Mouse (Mus musculus): ENCODE measurements around the gene Pcif1. TPM values are rescaled to one million over a fixed set of nuclear protein-coding genes. Genes with fewer than 3 reads are reported as not detected.

Pcif1 gene
- polyA plus RNA-seq, 1 experiment from 2014 or later = 53.4 TPM

DNA sequence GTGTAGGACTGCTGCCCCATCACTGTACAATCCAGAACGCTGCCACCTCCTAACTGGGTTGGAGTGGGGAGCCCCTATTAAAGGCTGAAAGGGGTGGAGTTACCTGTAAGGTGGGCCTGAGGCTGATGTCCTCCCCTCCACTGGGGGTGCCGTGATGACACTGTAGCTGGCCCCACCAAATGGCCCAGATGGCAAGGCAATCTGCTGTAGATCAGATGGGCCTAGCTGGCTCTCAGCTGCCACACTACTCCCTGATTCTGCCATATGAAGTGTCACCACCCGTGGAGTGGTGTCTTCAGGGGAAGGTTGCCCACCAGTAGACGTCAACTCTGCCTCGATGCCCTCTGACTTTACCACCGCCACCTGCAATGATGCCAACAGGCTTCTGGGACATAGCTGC is 16.8 kb downstream of the Pcif1 start:
- H3K4me1 ChIP-seq (replicated peaks) = no peaks in the 10 kb centered on the region
- H3K27me3 ChIP-seq = no peaks in the 10 kb centered on the region
- no peak overlapping the region for H3K4me3 ChIP-seq
- H3K9me3 ChIP-seq (replicated peaks) = no peaks in the 10 kb centered on the region
- H3K4me2 ChIP-seq = no peak overlapping the region
- ATAC-seq (replicated peaks; ENCODE audit: insufficient number of reproducible peaks, insufficient read depth, low FRiP score, low read depth) = no peak
- H3K36me3 ChIP-seq = peaks cover 97% of the 10 kb centered on the region
- H3K9ac ChIP-seq = no peak overlapping the region
- WGBS = 92% methylated on average over 6 of the region's 6 CpGs
- no peak overlapping the region for H3K27ac ChIP-seq

DNA sequence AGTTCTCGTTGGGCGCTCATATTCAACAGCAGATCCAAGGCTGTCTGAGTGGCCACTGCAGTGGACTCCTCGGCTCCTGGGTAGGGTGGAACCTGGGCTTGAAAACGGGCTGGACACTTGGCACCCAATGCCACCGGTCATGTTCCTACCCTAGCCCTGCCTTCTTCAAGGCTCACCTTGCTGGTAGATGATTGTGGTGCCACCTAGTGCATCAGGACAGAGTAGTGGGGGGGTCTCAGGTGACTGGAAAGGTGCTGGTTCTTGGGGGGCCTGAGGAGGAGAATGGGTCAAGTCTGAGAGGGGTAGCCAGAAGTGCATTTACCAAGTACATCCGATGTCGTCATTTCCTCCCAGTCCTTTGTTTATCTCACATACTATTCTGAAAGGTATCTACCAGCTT is 18.9 kb downstream of the Pcif1 start:
- Histone ChIP-seq H3K27ac (no peak overlapping the region), H3K27me3 (no peaks in the 10 kb centered on the region), H3K9ac (no peak overlapping the region), H3K36me3 (peaks cover 97% of the 10 kb centered on the region), H3K4me3 (no peak overlapping the region), H3K9me3 (replicated peaks) (no peaks in the 10 kb centered on the region), H3K4me2 (no peak overlapping the region), H3K4me1 (replicated peaks) (no peaks in the 10 kb centered on the region)
- 92% methylated on average over 7 of the region's 7 CpGs for WGBS
- ATAC-seq (replicated peaks; ENCODE audit: insufficient number of reproducible peaks, insufficient read depth, low FRiP score, low read depth) = no peak

DNA sequence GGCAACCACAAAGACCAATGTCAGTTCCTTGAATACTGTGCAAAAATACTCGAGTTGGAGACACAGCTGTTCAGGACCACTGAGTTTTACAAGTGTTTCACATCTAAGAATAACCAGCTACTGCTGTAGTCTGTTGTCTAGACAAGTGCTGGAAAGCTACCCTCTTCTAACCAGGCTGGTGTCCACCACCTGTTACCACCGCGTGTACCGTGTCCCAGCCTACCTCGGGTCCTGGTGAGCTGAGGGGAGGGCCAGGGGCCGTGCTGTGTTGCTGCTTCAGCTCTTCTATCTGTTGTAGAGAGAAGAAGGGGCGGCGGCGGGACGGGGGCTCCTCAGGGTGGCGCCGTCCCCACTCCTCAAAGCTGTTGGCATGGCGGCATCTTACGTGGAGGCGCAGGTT is 19.9 kb downstream of the Pcif1 start:
- Histone ChIP-seq H3K9ac (no peak overlapping the region), H3K4me1 (replicated peaks) (no peaks in the 10 kb centered on the region), H3K27ac (no peak overlapping the region), H3K27me3 (no peaks in the 10 kb centered on the region), H3K36me3 (peaks cover 93% of the 10 kb centered on the region), H3K4me3 (no peak overlapping the region), H3K4me2 (no peak overlapping the region), H3K9me3 (replicated peaks) (no peaks in the 10 kb centered on the region)
- 88% methylated on average over 15 of the region's 15 CpGs for whole genome bisulfite sequencing
- ATAC-seq (replicated peaks; ENCODE audit: insufficient number of reproducible peaks, insufficient read depth, low FRiP score, low read depth) = no peak

DNA sequence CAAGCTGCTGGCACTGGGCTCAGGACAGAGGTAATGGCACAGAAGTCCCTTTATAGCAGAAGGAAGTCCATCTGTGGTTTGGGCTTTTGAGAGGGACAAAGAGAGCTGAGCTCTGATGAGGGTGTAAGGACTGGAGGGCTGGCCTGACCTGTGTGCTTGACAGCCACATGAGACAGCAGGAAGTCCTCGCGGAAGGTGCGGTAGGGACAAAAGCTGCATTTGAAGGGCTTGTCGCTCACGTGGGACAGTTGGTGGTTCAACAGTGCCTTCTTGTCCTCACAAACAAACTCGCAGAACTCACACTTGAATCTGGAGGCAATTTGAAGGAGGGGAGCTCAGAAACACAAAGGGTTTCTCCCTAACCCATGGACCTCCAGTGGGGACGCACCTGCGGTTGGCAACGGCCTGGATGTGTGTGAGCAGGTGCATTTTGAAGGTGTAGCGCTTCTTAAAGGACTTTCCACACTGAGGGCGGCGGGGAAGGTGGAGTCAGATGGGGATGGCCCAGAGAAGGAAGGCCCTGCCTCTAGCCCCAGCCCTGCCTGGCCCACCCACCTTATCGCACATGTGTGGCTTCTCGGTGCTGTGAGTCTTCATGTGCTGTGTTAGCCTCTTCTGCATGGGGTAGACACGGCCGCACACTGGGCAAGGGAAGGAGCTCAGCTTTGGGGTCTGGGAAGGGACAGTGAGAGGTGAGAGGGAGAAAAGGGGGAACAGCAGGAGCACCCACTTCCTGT is 20.8 kb downstream of the Pcif1 start:
- Histone ChIP-seq H3K4me3 (no peak overlapping the region), H3K9me3 (replicated peaks) (no peaks in the 10 kb centered on the region), H3K9ac (no peak overlapping the region), H3K4me1 (replicated peaks) (no peaks in the 10 kb centered on the region), H3K36me3 (peaks cover 93% of the 10 kb centered on the region), H3K27ac (peak overlapping the region; percentile 27; the same call in 1 of the 2 replicates), H3K27me3 (no peaks in the 10 kb centered on the region), H3K4me2 (no peak overlapping the region)
- no peak for ATAC-seq (replicated peaks; ENCODE audit: insufficient number of reproducible peaks, insufficient read depth, low FRiP score, low read depth)
- WGBS = 87% methylated on average over 16 of the region's 16 CpGs

- H3K9me3 ChIP-seq (replicated peaks) = peaks cover 5% of the 10 kb centered on the region; the same call in 1 of the 2 replicates
- H3K4me2 ChIP-seq = no peak overlapping the region
- peaks cover 93% of the 10 kb centered on the region for H3K36me3 ChIP-seq
- 92% methylated on average over 13 of the region's 13 CpGs for WGBS
- H3K9ac ChIP-seq = no peak overlapping the region
- H3K4me1 ChIP-seq (replicated peaks) = no peaks in the 10 kb centered on the region
- no peak overlapping the region for H3K27ac ChIP-seq
- H3K27me3 ChIP-seq = no peaks in the 10 kb centered on the region
- ATAC-seq (replicated peaks; ENCODE audit: insufficient number of reproducible peaks, insufficient read depth, low FRiP score, low read depth) = no peak
- H3K4me3 ChIP-seq = no peak overlapping the region
Measured at GRCm38 (mm10) chr2:164901380-164901779, 22.3 kb downstream of the Pcif1 start.

- no peaks in the 10 kb centered on the region for H3K27me3 ChIP-seq
- H3K4me2 ChIP-seq = no peak overlapping the region
- peaks cover 94% of the 10 kb centered on the region for H3K36me3 ChIP-seq
- H3K9ac ChIP-seq = no peak overlapping the region
- 88% methylated on average over 1 of the region's 1 CpGs for WGBS
- peaks cover 5% of the 10 kb centered on the region; the same call in 1 of the 2 replicates for H3K9me3 ChIP-seq (replicated peaks)
- no peak overlapping the region for H3K27ac ChIP-seq
- no peak for ATAC-seq (replicated peaks; ENCODE audit: insufficient number of reproducible peaks, insufficient read depth, low FRiP score, low read depth)
- H3K4me1 ChIP-seq (replicated peaks) = no peaks in the 10 kb centered on the region
- H3K4me3 ChIP-seq = no peak overlapping the region
Measured at GRCm38 (mm10) chr2:164903496-164903895, 24.4 kb downstream of the Pcif1 start.

GRCm38 (mm10) chr2:164906071-164906470 is 27.0 kb downstream of the Pcif1 start:
- WGBS = 97% methylated on average over 4 of the region's 4 CpGs
- H3K9ac ChIP-seq = no peak overlapping the region
- peaks cover 78% of the 10 kb centered on the region for H3K36me3 ChIP-seq
- no peaks in the 10 kb centered on the region for H3K27me3 ChIP-seq
- peaks cover 5% of the 10 kb centered on the region; the same call in 1 of the 2 replicates for H3K9me3 ChIP-seq (replicated peaks)
- H3K4me1 ChIP-seq (replicated peaks) = peaks cover 15% of the 10 kb centered on the region
- H3K4me2 ChIP-seq = no peak overlapping the region
- H3K4me3 ChIP-seq = no peak overlapping the region
- no peak for ATAC-seq (replicated peaks; ENCODE audit: insufficient number of reproducible peaks, insufficient read depth, low FRiP score, low read depth)
- H3K27ac ChIP-seq = no peak overlapping the region

DNA sequence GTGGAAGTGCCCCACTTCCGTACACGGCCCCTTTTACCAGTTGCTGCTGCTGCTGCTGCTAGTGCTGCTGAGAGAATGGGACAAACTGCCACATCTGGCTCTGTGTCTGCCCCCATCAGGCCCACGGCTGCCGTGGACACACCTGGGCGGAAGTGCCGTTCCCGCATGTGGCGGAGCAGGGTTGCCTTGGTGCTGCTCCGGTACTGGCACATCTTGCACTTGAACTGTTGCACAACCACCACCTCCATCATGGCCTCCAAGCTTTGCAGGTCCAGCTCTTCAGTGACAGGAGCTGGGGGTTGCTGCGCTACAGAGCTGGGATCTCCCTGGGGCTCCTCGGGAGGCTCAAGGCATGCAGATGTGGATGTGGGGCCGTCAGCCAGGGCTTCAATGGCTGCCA is 28.4 kb downstream of the Pcif1 start:
- no peak for ATAC-seq (replicated peaks; ENCODE audit: insufficient number of reproducible peaks, insufficient read depth, low FRiP score, low read depth)

GRCm38 (mm10) chr2:164908011-164908410 is 28.9 kb downstream of the Pcif1 start:
- Histone ChIP-seq H3K4me1 (replicated peaks) (peaks cover 23% of the 10 kb centered on the region), H3K9me3 (replicated peaks) (peaks cover 5% of the 10 kb centered on the region; the same call in 1 of the 2 replicates), H3K9ac (no peak overlapping the region), H3K36me3 (peaks cover 58% of the 10 kb centered on the region), H3K4me3 (no peak overlapping the region), H3K4me2 (no peak overlapping the region), H3K27me3 (no peaks in the 10 kb centered on the region), H3K27ac (no peak overlapping the region)
- ATAC-seq (replicated peaks; ENCODE audit: insufficient number of reproducible peaks, insufficient read depth, low FRiP score, low read depth) = no peak
- WGBS = 97% methylated on average over 5 of the region's 5 CpGs

More for the DNA sequence above, 28.4 kb downstream of the Pcif1 start:
- H3K27ac ChIP-seq = no peak overlapping the region
- 95% methylated on average over 12 of the region's 12 CpGs for WGBS
- H3K9ac ChIP-seq = no peak overlapping the region
- H3K4me2 ChIP-seq = no peak overlapping the region
- H3K4me3 ChIP-seq = no peak overlapping the region
- H3K27me3 ChIP-seq = no peaks in the 10 kb centered on the region
- H3K36me3 ChIP-seq = peaks cover 63% of the 10 kb centered on the region
- H3K4me1 ChIP-seq (replicated peaks) = peaks cover 19% of the 10 kb centered on the region
- peaks cover 5% of the 10 kb centered on the region; the same call in 1 of the 2 replicates for H3K9me3 ChIP-seq (replicated peaks)

DNA sequence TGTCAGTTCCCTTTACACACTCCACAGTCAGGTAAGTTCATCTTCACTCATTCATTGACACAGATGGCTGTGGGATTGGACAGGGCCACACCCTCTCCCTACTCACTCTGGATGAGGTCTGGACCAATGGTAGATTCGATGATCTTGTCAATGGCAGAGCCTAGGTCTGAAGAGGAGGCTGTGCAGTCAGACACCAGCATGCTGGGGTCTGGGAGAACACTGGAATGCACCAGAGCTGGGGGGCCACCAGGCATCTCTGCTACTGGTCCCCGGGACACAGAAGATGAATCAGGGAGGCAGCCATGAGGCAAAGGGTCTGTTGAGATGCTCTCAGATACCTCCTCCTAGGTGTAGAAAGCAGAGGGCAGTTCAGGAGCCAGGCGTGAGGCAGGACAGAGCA is 30.0 kb downstream of the Pcif1 start:
- Histone ChIP-seq H3K27me3 (no peaks in the 10 kb centered on the region), H3K27ac (no peak overlapping the region), H3K36me3 (peaks cover 52% of the 10 kb centered on the region), H3K9ac (no peak overlapping the region), H3K4me1 (replicated peaks) (peaks cover 27% of the 10 kb centered on the region), H3K4me3 (0 out of 2 replicates have a peak overlapping the region, but pooled peaks have one; percentile 71), H3K9me3 (replicated peaks) (peaks cover 5% of the 10 kb centered on the region; the same call in 1 of the 2 replicates), H3K4me2 (peak overlapping the region; percentile 4; the same call in 1 of the 2 replicates)
- WGBS = 86% methylated on average over 3 of the region's 3 CpGs
- ATAC-seq (replicated peaks; ENCODE audit: insufficient number of reproducible peaks, insufficient read depth, low FRiP score, low read depth) = no peak

DNA sequence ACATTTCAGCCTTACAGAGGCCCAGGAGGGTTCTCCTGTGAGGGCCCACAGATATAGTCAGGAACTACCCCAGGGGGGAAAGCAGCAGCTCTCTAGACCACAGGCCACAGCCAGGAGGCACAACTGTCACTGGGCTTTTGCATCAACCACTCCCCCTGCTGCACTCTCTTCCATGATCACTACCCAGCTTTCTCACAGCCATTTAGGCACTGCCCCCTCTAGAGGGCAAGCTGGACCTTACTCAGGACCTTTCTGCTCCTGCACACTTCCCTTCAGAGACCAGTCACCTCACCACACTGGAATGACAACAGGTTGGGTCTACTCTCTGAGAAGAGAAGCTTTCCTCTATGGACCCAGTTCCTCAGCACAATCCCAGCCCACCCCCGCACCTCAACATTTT is 30.4 kb downstream of the Pcif1 start:
- Histone ChIP-seq H3K4me3 (peak overlapping the region; percentile 71), H3K9ac (peak overlapping the region; percentile 78), H3K27ac (0 out of 2 replicates have a peak overlapping the region, but pooled peaks have one; percentile 30), H3K9me3 (replicated peaks) (peaks cover 5% of the 10 kb centered on the region; the same call in 1 of the 2 replicates), H3K27me3 (no peaks in the 10 kb centered on the region), H3K4me2 (peak overlapping the region; percentile 82), H3K36me3 (peaks cover 48% of the 10 kb centered on the region), H3K4me1 (replicated peaks) (peaks cover 27% of the 10 kb centered on the region)
- 73% methylated on average over 1 of the region's 1 CpGs for WGBS
- ATAC-seq (replicated peaks; ENCODE audit: insufficient number of reproducible peaks, insufficient read depth, low FRiP score, low read depth) = no peak

Data from heart, embryonic 15.5 days (tissue).